Mouse (Mus musculus) heart, adult 11 months (tissue): ENCODE measurements around the gene Ccdc158.

Experiments used
- DNase-seq: peaks from one replicate; pipeline ENCODE4 v3.0.0; 2022

Gene Ccdc158

GRCm38 (mm10) chr5:92684715-92685460 is 9.8 kb upstream of the Ccdc158 start:
- peak; percentile 72 for DNase-seq

- peak; percentile 18 for DNase-seq
Observed at GRCm38 (mm10) chr5:92683871-92684475, 8.9 kb upstream of the Ccdc158 start.

- DNase-seq = peak; percentile 93
Observed at GRCm38 (mm10) chr5:92683351-92683807, 8.3 kb upstream of the Ccdc158 start, which contains the start of gene Shroom3. Shroom3 (plus strand) TSS chr5:92683435.

GRCm38 (mm10) chr5:92682621-92683348 is 7.7 kb upstream of the Ccdc158 start:
- peak; percentile 90 for DNase-seq

GRCm38 (mm10) chr5:92681861-92682260 is 6.8 kb upstream of the Ccdc158 start:
- DNase-seq = peak; percentile 59

DNA sequence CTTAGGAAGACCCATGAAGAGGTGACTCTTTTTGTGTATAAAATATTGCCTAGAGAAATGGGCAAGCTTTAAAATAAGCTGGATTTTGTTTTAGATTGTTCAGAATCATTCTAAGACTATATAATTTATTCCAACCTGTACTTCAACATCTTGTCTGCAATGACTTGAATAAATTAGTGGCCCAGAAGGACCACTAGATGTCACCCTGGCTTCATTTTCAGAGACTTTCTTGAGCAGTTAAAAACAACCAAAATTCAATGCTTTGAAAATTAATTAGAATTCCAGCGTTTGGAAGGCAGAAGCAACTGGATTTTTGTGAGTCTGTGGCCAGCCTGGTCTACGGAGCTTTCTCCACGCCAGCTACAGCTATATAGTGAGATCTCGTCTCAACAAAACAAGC is 4.4 kb upstream of the Ccdc158 start:
- DNase-seq = peak; percentile 45

GRCm38 (mm10) chr5:92675574-92675920 is 476 bp upstream of the Ccdc158 start:
- no peak for DNase-seq

- peak; percentile 85 for DNase-seq
Observed at GRCm38 (mm10) chr5:92666860-92667259, 8.2 kb downstream of the Ccdc158 start.

DNA sequence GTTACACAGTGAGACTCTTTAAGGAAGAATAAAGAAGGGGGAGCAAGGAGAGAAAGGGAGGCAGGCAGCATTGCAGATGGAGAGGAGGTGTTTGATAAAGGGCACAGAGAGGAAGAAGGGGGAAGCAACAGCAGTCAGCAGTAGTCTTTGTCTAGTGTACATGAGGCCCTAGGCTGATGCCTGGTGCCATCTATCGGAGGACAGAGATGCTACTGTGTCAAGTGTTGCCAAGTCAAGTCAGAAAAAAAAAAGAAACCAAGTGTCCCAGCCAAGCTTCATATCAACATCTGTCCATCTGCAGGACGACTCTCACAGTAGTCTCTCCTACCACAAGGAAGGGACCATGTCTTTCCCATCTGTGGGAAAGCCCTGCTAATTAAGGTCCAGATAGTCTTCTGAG is 10.8 kb downstream of the Ccdc158 start:
- DNase-seq = no peak

GRCm38 (mm10) chr5:92656256-92656655 is 18.8 kb downstream of the Ccdc158 start:
- DNase-seq = no peak

DNA sequence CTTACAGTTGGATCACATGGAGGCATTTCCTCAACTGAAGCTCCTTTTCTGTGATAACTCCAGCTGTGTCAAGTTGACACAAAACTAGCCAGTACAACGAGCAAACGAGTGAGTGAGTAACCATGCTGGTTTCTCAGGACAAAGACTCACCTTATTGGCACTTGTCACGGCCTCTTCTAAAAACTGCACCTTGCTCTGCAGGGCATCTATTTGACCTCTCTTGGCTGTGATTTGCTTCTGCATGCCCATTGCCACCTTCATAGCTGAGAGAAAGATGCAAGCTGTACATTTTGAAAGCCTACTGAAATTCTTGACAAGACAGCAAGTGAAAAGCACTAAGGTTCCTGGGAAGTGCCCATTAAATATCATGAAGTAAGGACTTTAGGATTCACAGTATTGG is 34.2 kb downstream of the Ccdc158 start:
- DNase-seq = no peak

GRCm38 (mm10) chr5:92635891-92636290 is 39.2 kb downstream of the Ccdc158 start:
- DNase-seq = peak; percentile 60

GRCm38 (mm10) chr5:92634916-92635315 is 40.2 kb downstream of the Ccdc158 start:
- DNase-seq = no peak

DNA sequence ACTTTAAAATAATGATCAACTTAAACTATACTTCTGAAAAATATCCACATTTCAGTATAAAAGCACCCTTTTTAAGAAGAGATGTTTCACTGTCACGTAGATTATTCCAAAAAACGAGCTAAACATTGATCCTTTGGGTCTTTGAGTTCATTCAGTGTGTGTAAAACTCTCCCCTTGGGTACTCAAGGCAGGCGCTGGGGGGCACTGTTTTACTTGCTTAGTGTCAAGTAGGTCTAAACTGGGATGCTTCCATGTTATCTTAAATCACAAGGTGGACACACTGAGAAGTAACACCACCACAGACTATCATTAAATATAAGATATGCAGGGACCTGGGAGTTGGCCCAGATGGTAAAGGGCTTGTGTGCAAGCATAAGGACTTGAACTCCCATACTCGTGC is 41.5 kb downstream of the Ccdc158 start:
- DNase-seq = peak; percentile 71

DNA sequence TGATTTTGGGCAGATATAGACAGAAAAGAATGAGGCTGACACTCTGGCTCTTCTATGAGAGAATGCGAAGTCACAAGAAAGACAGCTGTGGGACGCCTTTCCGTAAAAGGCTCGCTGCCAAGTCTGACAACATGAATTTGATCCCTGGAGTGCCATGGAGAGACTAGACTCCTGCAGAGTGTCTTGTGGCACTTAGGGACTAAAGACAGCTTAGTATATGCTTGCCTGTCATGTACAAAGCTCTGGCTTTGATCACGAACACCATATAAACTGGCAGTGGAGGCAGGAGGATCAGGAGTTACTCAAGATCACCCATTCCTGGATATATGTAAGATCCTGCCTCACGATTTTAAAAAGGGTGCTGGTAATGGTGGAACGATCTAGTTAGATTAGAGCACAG is 47.2 kb downstream of the Ccdc158 start:
- peak; percentile 86 for DNase-seq

DNA sequence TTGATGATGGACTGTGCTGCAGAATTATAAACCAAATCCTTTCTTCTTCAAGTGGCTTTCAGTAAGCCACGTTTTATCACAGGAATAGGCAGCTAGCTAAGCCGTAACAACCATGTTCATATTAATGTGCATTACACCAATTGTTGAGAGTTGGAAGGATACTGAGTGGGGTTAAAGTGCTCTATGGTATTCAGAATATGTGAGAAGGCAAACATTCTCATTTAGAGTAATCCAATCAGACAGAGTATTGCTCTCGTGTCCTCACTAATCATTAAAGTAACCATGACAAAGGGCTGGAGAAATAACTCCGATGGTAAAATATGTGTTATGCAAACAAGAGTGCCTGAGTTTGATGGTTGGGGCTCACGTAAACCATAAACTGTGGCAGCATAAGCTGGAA is 53.2 kb downstream of the Ccdc158 start:
- no peak for DNase-seq

DNA sequence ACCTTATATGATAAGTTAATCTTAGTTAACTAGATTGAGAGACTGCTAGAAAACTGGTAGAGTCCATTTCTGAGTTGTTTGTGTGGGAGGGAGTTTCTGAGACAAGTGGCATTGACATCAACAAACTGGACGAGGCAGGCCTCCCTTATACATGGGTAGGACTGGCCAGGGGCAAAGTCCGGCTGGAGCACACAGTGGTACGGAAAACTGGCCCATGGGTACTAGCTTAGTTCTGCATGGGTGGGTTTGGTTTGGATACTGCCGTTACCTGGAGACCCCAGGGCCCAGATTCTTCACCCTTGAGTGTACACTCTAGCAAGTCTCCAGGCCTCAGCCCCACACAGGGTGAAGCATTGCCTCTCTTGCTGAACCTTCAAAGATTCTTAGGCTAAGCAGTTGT is 62.3 kb downstream of the Ccdc158 start:
- DNase-seq = peak; percentile 46

- no peak for DNase-seq
Observed at GRCm38 (mm10) chr5:92607492-92608229, 67.4 kb downstream of the Ccdc158 start.

DNA sequence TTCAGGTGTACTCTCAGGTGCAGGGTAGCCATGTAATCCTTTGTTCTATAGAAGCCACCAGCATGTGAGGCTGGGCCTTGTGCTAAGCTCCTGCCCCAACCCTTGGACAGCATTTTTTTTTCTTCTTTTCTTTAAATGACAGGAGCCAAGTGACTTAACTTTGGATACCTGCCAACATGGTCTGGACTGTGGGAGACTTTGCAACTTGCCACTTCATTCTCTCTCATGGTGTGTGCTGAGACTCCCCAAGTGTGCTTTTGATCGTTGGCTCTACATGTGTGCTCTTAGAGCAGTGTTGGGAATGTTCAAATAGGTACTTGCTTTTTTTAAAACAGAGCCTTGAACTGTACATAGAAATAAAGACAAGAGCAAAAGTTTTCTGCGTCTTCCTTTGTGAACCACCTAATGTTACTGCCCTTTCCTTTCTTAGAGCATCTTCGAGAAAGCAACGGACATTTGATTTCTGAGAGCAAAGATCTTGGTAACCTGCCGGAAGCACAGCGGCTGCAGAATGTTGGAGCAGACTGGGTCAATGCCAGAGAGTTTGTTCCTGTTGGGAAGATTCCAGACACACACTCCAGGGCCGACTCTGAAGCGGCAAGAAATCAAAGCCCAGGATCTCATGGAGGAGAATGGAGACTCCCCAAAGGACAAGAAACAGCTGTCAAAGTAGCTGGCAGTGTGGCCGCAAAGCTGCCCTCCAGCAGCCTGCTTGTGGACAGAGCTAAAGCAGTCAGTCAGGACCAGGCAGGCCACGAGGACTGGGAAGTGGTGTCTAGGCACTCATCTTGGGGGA is 70.4 kb downstream of the Ccdc158 start:
- peak; percentile 92 for DNase-seq

- DNase-seq = peak; percentile 95
Observed at GRCm38 (mm10) chr5:92602691-92603690, 72.1 kb downstream of the Ccdc158 start, which contains the start of gene Stbd1. Stbd1 (plus strand) TSS chr5:92603041.

DNA sequence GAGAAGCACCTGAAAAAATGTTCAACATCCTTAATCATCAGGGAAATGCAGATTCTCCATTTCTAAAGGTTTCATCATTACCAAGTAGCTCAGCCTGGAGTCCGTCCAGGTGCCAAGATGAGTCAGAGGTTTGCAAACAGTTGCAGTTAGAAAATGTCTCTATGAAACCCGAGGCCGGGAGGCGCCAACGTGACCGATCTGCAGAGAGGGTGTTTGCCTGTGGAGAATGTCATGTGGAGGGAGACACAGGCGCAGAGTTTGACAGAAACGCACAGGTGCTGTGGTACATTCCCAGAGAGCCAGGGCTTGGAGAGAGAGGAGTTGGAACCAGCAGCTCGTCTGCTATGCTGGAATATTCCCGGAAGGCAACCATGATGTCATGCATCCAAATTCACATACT is 76.0 kb downstream of the Ccdc158 start:
- DNase-seq = no peak
